Mouse (Mus musculus): ENCODE measurements around the gene Gm49339.
"Not testable (repeated sequence)": the region's sequence is repeated elsewhere in the genome, so short reads cannot be mapped to it uniquely, and the experiment has no call there.

The Gm49339 gene

DNA sequence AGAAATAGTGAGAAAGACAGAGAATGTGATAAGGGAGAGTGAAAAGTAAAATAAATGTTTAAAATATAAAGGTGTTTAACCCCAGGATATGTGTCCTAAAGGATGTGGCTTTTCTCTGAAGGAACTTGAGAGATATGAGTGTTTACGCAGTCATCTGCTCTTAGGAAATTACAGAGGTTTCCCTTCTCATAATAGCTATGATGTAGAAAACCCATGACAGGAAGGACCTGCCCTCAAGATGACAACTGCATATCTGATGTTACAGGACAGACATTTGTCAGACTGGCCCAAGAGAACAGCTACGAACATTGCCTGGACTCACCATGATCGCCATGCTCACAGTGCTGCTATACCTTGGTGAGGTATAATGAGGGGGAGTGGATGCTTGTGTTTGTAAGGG is at the start of gene Gm49339, which contains the start of gene Lilr4b:
Gm49339 (plus strand) TSS at position 216 of the 400 bp plus-strand sequence.
Lilr4b (plus strand) TSS at position 236 of the 400 bp plus-strand sequence.
- not testable (repeated sequence) for DNase-seq (ENCODE audit: low spot score in 2 of 2)

DNA sequence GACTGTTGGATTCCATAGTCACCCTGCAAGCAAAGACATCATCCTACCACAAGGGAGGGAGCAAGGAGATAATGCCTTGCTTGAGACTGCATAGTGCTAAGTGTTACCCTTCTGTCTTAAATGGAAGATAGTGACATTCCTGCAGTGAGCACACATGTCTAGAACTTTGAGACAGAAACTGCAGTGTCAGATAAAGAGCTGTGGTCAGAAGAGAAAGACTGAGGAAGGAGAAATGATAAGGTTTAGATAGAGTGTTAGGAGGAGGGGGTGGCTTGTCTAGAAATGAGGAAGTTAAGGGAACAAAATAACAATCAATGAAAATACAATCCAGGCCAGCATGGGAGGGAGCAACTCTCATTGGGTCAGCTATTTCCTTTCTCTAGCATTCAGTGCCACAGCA is 47.5 kb upstream of the Gm49339 start:
- DNase-seq (ENCODE audit: low spot score in 2 of 2) = no peak

DNA sequence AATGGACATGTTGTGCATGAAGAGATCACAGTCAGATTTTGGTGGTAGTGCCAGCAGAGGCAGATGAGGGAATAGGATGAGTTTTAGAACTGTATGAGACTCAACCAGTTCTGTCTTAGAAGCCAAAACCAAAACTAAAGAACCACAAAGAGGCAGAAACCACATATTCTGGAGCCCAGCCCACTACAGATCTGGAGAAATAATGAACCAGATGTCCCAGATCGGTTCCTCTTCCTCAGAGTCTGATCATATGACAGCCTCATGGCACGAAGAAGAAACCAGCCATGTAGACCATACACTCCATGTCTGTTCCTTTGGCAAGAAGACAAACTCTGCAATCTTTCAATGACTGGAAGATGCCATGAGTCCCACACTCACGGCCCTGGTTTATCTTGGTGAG is 44.7 kb upstream of the Gm49339 start:
- no peak for DNase-seq (ENCODE audit: low spot score in 2 of 2)

DNA sequence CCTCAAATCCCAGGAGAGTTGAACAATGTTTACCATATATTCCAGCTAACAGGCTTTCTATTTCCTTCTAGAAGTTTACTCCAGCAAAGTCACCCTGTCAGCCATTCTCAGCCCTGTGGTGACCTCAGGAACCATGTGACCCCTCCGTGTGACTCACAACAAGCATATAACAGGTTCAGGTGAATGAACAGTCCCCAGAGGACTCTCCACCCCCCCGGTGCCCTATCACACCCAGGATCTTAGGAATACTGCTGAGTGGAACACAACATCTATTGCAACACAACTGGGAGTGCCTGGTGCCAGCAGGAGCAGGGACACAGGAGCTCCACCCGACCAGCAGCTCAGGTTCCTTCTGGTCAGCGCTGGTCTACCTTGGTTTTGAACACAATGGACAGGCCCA is 28.8 kb upstream of the Gm49339 start:
- DNase-seq (ENCODE audit: low spot score in 2 of 2) = no peak

DNA sequence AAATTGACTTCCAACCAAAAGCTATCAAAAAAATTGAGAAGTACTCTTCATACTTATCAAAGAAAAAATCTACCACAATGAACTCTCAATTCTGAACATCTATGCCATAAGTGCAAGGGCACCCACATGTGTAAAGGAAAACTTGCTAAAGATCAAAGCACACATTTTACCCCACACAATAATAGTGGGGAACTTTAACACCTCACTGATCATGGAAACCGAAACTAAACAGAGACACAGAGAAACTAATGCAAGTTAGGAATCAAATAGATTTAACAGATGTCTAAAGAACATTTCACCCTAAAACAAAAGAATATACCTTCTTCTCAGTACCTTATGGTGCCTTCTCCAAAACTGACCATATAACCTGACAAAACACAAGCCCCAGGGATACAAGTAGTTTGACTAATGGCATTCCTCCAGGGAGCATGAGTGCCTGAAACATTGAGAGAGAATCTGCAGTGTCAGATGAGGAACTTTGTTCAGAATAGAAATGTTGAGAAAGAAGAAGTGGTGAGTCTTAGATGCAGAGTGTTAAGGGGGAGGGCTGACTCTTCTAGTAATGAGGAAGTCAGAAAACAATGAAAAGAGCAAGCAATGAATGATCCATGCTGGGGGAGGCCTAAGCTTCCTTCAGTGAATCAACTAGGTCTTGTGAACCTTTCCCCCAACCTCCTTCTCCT is 26.7 kb upstream of the Gm49339 start:
- no peak for DNase-seq (ENCODE audit: low spot score in 2 of 2)

DNA sequence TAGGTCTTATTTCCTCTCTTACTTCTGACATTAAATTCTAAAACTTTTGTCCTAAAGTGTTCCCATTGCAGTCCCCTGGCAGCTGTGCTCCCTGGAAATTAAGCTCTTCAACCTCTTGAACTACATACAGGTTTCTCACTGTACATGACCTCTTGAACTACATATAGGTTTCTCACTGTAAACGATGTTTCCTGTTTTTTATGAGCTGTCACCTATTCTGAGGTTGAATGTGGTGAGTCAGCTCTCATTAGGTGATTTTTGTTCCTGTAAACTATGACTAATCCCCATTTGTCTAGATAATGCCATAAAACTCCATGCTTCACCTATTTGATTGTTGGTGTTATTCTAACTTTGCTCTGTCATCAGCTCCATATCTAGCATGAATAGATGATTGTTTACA is 26.0 kb upstream of the Gm49339 start:
- no peak for DNase-seq (ENCODE audit: low spot score in 2 of 2)

DNA sequence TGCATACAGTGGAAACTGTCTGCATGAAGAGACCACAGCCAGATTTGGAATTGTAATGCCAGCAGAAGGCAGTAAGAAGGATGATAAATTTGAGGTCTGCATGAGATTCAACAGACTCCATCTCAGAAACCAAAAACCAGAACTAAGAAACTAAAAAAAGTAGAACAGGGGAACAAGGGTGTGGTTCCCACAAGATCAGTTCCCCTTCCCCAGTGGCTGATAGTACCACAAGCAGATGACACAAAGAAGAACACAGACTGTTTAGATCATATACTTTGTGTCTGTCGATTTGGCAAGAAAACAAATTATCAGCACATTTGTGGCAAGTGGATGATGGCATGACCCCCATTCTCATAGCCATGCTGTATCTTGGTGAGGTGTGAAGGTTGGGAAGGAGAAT is 24.6 kb upstream of the Gm49339 start:
- no peak for DNase-seq (ENCODE audit: low spot score in 2 of 2)

DNA sequence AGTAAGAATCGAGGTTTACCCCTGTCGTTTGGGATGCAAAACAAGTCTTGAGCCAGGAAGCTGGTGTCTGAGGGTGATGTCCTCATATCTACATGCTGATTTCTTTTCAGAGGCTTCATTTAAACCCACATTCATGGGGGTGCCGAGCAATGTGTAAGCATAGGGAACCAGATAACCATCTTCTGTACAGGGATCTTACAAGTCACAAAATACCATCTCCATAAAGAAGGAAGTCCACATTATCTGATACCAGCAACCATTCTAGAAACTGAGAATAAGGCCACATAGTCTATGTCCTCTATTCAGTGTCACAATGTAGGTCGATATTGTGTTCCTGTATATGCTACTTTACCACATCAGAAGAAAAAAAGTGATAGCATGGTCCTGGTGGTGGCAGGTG is 24.0 kb upstream of the Gm49339 start:
- DNase-seq (ENCODE audit: low spot score in 2 of 2) = no peak

DNA sequence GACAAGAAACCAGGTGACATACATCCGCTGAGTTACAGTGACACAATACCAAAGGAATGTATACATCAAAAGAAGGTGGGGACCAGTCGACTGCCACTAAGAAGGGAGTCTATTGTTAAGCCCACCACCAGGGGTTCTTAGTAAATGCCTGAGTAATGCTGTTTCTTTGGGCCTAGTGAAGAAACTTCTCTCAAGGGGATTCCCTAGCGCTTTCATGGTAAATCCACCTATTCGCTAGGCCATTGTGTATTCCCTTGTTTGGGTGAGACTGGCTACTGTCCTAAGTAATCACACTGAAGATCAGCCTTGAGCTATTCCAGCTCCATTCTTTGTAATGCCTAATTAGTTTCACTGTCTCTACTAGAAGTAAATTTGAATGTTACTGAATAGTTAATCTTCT is 16.6 kb upstream of the Gm49339 start:
- not testable (repeated sequence) for DNase-seq (ENCODE audit: low spot score in 2 of 2)

DNA sequence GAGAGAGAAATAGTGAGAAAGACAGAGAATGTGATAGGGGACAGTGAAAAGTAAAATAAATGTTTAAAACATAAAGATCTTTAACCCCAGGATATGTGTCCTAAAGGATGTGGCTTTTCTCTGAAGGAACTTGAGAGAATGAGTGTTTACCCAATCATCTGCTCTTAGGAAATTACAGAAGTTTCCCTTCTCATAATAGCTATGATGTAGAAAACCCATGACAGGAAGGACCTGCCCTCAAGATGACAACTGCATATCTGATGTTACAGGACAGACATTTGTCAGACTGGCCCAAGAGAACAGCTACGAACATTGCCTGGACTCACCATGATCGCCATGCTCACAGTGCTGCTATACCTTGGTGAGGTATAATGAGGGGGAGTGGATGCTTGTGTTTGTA is 10.3 kb downstream of the Gm49339 start, which contains the start of gene Lilrb4a:
Lilrb4a (plus strand) TSS at position 266 of the 400 bp plus-strand sequence.
- not testable (repeated sequence) for DNase-seq (ENCODE audit: low spot score in 2 of 2)

DNA sequence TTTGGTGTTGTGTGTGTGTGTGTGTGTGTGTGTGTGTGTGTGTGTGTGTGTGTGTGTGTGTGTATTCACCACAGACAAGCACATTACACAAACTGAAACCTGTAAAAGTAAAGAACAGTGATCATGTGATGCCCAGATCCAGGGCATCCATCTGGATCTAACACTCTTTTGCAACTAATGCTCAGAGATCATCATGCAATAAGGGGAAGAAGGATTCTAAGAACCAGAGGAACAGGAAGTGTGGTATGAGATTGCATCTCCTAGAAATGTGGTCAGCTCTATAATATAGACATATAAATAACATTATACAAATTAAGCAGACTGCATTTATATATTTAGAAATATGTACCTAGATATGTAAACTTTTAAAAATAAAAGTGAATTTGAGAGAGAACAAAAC is 39.6 kb downstream of the Gm49339 start:
- no peak for DNase-seq (ENCODE audit: low spot score in 2 of 2)

DNA sequence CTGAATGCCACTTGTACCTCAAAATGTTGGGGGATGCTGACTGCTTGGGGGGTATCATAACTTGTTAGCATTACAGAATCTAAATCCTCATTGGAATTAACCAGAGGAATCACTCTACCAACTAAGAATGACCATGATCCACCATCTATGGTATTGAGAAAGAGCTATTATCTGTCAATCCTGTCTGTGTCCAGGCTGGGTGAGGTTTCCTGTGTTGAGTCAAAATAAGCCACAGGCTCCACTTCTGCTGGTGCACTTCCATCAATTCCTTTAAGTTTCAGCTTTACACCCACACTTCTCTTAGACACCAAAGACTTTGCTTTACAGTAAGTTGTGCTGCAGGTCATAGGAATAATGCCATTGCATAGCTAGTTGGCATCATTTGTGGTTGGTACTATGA is 41.0 kb downstream of the Gm49339 start:
- DNase-seq (ENCODE audit: low spot score in 2 of 2) = no peak

DNA sequence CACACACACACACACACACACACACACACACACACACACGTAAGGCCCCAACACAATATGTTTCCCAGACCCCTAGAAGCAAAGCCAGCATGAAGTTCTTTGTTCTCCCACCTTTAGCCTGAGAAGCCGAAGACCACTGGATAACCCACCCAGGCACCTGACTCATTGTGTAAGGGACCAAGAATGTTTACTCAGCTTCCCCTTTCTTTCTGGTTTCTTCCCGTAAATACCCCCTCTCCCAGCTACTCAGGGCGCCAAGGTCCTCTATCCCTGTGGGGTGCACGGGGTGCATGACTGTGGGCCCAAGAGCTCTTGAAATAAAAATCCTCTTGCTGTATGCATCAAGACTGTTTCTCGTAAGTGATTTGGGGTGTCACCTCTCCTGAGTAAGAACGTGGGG is 45.7 kb downstream of the Gm49339 start:
- DNase-seq (ENCODE audit: low spot score in 2 of 2) = no peak

DNA sequence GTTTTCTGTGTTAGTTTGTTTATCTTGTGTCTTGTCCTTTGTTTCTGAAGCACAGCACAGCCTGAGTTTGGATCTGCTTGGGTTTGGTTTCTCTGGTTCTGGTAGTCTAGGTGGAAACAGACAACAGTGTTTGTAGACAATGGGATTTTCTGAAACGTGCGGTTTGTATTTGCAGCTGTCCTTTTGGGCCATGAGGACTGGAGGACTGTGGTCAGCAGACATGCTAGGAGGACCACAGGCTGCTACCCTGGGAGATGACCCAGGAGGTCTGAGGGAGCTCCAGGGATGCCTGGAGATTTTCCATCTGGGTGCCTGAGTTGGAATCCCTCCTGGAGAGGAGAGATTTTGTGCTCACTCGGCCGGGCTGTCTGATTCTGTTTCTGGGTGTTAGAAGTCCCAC is 46.2 kb downstream of the Gm49339 start:
- DNase-seq (ENCODE audit: low spot score in 2 of 2) = no peak

DNA sequence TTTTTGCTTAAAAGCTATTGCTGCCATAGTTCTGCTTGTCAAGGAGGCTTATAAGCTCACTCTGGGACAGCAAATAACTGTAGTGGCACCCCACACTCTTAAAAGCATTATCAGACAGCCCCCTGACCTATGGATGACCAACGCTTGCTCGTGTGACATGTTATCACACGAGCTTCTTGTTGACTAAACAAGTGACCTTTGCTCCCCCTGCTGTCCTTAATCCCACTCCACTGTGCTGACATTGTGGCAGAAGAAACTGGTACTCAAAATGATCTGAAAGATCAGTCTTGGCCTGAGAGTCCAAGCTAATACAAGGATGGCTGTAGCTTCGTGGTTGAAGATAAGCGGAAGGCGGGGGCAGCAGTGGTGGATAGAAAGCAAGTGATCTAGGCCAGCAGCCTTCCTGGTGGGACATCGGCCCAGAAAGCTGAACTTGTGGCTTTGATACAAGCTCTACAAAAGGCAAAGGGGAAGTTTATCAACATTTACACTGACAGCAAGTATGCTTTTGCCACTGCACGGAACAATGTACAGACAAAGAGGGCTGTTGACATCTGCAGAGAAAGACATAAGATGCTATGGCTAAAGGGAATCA is 48.5 kb downstream of the Gm49339 start:
- DNase-seq (ENCODE audit: low spot score in 2 of 2) = no peak

DNA sequence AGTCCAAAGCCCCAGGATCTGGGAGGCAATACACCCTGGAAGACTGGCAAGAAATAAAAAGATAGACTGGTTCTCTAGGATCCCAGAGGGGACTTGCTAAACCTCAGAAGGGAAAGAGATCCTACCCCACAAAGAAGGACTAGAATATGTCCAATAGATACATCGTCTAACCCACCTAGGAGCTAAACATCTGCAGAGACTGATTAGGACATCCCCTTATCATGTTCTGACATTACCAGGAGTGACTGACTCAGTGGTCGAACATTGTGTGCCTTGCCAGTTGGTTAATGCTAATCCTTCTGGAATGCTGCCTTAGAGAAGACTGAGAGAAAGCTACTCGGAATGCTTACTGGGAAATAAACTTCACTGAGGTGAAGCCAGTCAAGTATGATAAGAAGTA is 49.1 kb downstream of the Gm49339 start:
- no peak for DNase-seq (ENCODE audit: low spot score in 2 of 2)

DNA sequence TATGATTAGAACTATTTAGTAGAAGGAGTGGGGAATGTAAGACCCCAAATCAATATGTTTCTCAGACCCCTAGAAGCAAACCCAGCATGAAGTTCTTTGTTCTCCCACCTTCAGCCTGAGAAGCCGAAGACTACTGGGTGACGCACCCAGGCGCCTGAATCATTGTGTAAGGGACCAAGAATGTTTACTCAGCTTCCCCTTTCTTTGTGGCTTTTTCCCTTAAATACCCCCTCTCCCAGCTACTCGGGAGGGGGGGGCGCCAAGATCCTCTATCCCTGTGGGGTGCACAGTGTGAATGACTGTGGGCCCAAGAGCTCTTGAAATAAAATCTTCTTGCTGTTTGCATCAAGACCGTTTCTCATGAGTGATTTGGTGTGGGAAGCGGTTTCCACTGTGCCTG is 50.4 kb downstream of the Gm49339 start:
- DNase-seq (ENCODE audit: low spot score in 2 of 2) = no peak
